Mouse (Mus musculus) thymus, postnatal 36 days (tissue): ENCODE data around the gene Mchr1.

ENCODE experiments used
- DNase-seq, 2 experiments: peaks; one replicate each; pipeline ENCODE4 v3.0.0; 2022; ENCODE audit warnings: mixed read lengths in 2 of 2

Gene Mchr1

DNA sequence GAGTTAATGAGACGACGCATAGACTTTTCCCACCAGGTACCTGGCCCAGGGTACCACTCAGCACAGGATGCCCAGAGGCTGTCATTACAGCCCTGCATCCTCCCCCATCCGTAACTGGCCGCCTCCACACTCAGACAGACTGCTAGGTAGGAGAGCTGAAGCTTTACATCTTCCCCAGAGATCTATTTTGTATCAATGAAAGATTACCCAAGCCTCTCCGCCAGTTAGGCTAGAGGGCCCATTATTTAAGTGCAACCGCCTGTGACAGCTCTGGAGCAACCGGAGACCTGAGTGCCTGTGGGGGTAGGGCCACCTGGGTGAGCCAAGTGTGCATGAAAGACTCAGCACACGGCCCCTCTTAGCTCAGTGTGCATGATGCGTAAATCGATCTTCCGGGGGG, 42.6 kb downstream of the Mchr1 start:
- DNase-seq = no peak

- no peak for DNase-seq
Measured at GRCm38 (mm10) chr15:81278699-81279098, 43.4 kb downstream of the Mchr1 start.

DNA sequence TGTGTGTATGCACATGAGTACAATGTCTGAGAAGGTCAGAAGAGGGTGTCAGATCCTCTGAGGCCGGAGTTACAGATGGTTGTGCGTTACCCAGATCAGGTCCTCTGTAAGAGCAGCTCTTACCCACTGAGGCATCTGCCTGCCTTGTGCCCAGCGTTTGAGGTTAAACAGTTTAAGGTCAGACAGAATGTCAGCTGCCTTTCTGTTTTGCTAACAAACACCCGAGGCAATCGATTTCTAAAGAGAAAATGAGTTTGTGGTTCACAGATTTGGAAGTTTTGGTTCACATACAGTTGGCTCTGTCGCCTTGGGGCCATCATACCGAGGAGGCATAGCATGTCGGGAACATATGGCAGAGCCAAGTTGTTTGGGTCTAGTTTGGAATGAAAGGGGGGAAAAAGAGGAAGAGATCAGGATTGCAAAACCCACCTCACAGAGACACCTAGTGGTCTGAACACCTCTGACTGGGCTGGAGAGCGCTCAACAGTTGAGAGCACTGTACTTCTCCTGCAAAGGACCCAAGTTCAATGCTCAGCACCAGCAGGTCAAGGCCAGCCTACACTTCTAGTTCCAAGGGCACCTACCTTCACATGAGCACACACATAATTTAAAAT, 48.9 kb downstream of the Mchr1 start:
- DNase-seq = no peak
